Mouse (Mus musculus) G1E (cell line): ENCODE data around the gene Ly86.

Experiments used
- CTCF ChIP-seq: IDR thresholded peaks from 2 replicates; pipeline ENCODE4 v1.5.1; 2012; ENCODE audit warnings: low read depth, low read length, inconsistent platforms, mixed read lengths
- GATA1 ChIP-seq: IDR thresholded peaks from 2 replicates; pipeline ENCODE4 v1.6.1; 2012; ENCODE audit warnings: borderline replicate concordance, low read length, inconsistent platforms, mixed read lengths
- GATA2 ChIP-seq: IDR thresholded peaks from 2 replicates; pipeline ENCODE4 v1.6.1; 2012; ENCODE audit warnings: low read depth, low read length, inconsistent platforms, borderline replicate concordance
- POLR2AphosphoS5 ChIP-seq: IDR thresholded peaks from 2 replicates; pipeline ENCODE4 v1.6.1; 2012; ENCODE audit warnings: low read depth, low read length, inconsistent platforms; ENCODE audit not compliant: insufficient replicate concordance
- TAL1 ChIP-seq: conservative IDR thresholded peaks from 2 replicates; pipeline ENCODE4 v1.6.1; 2012; ENCODE audit warnings: low read depth, low read length, inconsistent platforms, mixed read lengths

DNA sequence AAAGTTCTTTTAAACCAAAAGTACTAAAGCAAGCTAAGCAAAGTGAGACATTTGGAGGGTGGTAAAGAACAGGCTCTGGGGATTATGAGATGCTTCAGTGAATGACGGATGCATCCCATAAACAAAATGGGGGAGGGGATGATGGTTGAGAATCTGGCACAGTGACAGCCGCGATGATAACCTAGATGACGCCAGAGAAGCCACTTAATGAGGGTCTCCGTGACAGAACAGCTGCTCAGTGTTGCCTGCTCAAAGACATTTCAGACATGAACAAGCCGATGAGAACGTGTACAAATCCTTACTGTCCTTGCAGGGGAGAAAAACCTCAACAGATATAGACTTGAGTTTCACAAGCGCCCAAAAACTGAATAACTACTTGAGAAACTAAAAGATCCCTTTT lies 15.3 kb upstream of the Ly86 start:
- TF ChIP-seq CTCF (no peak), GATA1 (no peak), TAL1 (no peak), POLR2AphosphoS5 (no peak), GATA2 (no peak)
